Mouse (Mus musculus): ENCODE results near the gene Olfr315.
"Not testable (repeated sequence)": the region's sequence is repeated elsewhere in the genome, so short reads cannot be mapped to it uniquely, and the experiment has no call there.

The Olfr315 gene

DNA sequence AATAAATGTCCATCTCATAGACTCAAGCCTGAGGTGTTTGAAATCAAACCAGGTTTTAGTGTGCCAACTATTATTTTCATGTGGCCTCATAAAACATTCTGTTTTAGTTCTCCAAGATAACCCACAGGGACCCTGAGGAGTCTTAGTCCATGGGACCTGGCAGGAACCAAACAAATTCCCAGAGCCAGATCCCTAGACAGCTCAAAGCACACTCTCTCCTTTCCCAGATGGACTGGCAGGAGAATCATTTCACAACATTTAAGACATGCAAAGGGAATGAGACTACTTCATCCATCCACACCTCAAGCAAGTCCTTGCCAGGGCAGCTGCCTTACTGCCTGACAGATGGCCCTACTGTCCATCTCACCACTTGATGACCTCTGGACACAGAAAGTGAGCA lies 55.9 kb downstream of the Olfr315 start, which contains the start of gene Olfr312:
Gene Olfr312 (plus strand): TSS at position 301 of the 400 bp plus-strand sequence.
- not testable (repeated sequence) for DNase-seq

DNA sequence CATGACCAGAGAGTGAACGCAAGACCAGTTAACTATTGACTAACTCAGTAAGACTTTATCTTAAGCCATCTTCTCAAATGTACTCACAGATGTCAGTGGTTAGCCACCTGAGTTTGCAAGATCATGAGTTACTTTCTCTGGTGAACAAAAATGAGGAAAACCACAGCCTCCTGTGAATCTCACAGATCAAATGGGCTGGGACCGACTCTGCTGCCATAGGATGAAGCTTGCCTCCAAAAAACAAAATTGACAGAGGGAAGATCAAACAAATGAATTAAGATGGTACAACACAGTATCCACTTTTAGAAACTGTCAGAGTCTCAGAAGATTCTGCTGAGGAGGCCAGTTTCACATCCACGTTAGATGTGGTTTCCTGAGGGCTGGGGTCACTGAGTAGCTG lies 56.8 kb downstream of the Olfr315 start:
- no peak for DNase-seq
